Mouse (Mus musculus): Measurements from ENCODE around the gene Gpat2. TPM values are rescaled to one million over a fixed set of nuclear protein-coding genes. Genes with fewer than 3 reads are reported as not detected.

Gene Gpat2
- polyA plus RNA-seq, 1 experiment, result 0.25 TPM

GRCm38 (mm10) chr2:127435135-127435534 is 10.1 kb downstream of the Gpat2 start:
- H3K4me1 ChIP-seq (ENCODE audit: control insufficient read depth, insufficient read depth, low read length), result no peaks in the 10 kb centered on the region
- TF ChIP-seq POLR2A (IDR thresholded peaks at IDR 0.05; ENCODE audit: extremely low read depth, insufficient read depth, low read length) (no peak), CTCF (IDR thresholded peaks at IDR 0.05; ENCODE audit: extremely low read depth, insufficient read depth, low read length) (peak; percentile 43)
- no peak overlapping the region for H3K27ac ChIP-seq (ENCODE audit: insufficient read depth, low read length)
- no peak overlapping the region for H3K4me3 ChIP-seq (ENCODE audit: insufficient read depth, low read length)

DNA sequence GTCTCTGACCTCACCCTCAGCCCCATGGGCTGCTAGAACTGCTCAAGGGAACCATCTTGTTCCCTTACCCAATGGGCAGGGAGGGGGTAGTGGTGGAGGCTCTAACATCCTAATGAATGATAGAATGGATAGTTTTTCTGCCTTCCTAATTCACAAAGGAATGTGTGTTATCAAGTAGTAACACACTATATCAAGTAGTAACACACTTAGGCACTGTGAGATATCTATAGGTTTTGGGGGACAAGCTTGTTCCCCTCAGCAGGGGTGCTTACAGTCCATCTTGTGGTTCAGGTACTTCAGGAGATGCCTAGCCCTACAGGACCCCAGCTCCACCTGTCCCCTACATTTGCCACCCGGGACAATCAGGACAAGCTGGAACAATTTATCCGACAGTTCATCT is 10.6 kb downstream of the Gpat2 start:
- no peak overlapping the region for H3K27ac ChIP-seq (ENCODE audit: insufficient read depth, low read length)
- H3K4me1 ChIP-seq (ENCODE audit: control insufficient read depth, insufficient read depth, low read length), result no peaks in the 10 kb centered on the region
- no peak for TF ChIP-seq POLR2A (IDR thresholded peaks at IDR 0.05; ENCODE audit: extremely low read depth, insufficient read depth, low read length)
- TF ChIP-seq CTCF (IDR thresholded peaks at IDR 0.05; ENCODE audit: extremely low read depth, insufficient read depth, low read length), result no peak
- H3K4me3 ChIP-seq (ENCODE audit: insufficient read depth, low read length), result no peak overlapping the region

DNA sequence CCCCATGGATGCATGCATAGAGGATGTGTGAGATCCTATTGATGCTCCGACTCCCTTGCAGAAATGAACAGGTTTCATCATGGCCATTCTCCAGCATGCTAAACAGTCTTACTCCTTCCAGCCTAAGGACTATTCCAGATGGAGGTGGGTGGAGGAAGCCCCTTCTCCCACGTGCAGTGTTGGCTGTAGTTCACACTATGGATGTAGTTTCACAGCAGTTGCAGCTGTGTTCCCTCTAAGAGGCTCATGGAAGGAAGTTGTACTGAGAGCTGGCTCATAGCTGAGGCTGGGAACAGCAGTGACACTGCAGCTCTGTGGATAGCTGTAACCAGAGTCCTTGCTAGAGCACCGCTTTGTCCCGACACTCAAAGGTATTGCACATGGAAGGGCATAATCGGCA is 12.7 kb downstream of the Gpat2 start:
- Histone ChIP-seq H3K27ac (ENCODE audit: insufficient read depth, low read length) (no peak overlapping the region), H3K4me3 (ENCODE audit: insufficient read depth, low read length) (no peak overlapping the region), H3K4me1 (ENCODE audit: control insufficient read depth, insufficient read depth, low read length) (no peaks in the 10 kb centered on the region)
- no peak for TF ChIP-seq CTCF (IDR thresholded peaks at IDR 0.05; ENCODE audit: extremely low read depth, insufficient read depth, low read length)
- TF ChIP-seq POLR2A (IDR thresholded peaks at IDR 0.05; ENCODE audit: extremely low read depth, insufficient read depth, low read length), result no peak

DNA sequence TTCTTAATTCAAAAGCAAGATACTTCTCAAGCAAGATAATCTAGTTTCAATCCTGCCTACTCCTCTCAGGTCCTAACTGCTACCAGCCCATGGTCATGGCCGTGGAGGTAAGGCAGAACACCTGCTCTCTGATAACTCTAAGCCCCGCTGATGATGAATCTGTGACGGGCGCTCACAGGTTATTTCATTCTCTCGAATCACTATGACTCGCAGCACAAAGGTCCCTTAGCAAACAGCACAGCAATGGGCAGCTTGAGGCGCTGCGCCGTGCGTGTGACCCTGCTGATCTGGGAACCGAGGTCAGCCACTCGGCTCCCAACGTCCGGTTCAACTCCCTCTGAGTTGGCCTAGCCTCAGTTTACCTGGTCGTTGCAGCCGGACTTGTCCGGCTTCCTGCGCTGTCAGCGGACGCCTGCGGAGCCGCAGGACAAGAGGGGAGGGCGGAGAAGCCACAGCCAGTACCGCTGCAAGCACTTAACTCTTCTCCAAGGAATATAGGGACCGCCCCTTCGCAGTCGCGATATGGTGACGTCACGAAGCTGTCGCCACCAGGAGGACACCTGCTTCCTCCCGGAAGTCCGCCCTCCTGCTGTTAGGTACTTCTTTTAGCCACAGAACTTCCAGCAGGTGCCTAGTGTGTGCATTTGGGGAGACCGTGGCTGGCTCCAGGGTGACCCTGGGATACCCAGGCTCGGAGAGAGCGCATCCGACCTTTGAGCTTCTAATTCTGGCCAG is 19.2 kb downstream of the Gpat2 start, which contains the start of gene Fahd2a:
Gene Fahd2a (minus strand): TSS at position 511 of the 735 bp plus-strand sequence.
- Histone ChIP-seq H3K4me3 (ENCODE audit: insufficient read depth, low read length) (peak within 1 kb of the TSS; percentile 52), H3K4me1 (ENCODE audit: control insufficient read depth, insufficient read depth, low read length) (peaks cover 3% of the 10 kb centered on the region), H3K27ac (ENCODE audit: insufficient read depth, low read length) (no peak within 1 kb of the TSS)
- TF ChIP-seq CTCF (IDR thresholded peaks at IDR 0.05; ENCODE audit: extremely low read depth, insufficient read depth, low read length) (no peak), POLR2A (IDR thresholded peaks at IDR 0.05; ENCODE audit: extremely low read depth, insufficient read depth, low read length) (peak; percentile 84; the same call in 1 of the 2 replicates)

- H3K4me1 ChIP-seq (ENCODE audit: control insufficient read depth, insufficient read depth, low read length), result peaks cover 3% of the 10 kb centered on the region
Observed at GRCm38 (mm10) chr2:127446847-127447246, 21.8 kb downstream of the Gpat2 start.

DNA sequence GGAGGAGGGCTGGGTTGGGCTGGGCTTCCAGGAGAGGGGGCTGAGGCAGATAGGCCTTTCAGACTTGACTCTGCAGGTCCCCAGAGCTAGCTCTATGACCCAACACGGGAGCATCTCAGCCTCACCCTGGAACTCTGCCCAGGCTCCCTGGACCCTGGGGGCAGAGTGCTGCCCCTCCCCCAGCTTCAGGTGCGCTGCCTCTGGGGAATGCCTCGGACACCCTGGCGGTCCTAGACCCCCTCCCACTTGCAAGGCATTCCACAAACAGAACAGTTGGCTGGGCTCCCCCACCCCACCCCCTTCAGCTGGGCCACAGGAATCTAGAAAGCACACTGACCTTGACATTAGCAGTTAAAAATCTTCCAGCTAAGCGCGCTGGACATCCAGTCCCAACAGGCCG is 24.7 kb downstream of the Gpat2 start:
- no peak for TF ChIP-seq POLR2A (IDR thresholded peaks at IDR 0.05; ENCODE audit: extremely low read depth, insufficient read depth, low read length)
- no peak for TF ChIP-seq CTCF (IDR thresholded peaks at IDR 0.05; ENCODE audit: extremely low read depth, insufficient read depth, low read length)

More at GRCm38 (mm10) chr2:127446847-127447246, 21.8 kb downstream of the Gpat2 start:
- no peak overlapping the region for H3K27ac ChIP-seq (ENCODE audit: insufficient read depth, low read length)
- TF ChIP-seq CTCF (IDR thresholded peaks at IDR 0.05; ENCODE audit: extremely low read depth, insufficient read depth, low read length) (no peak), POLR2A (IDR thresholded peaks at IDR 0.05; ENCODE audit: extremely low read depth, insufficient read depth, low read length) (no peak)
- H3K4me3 ChIP-seq (ENCODE audit: insufficient read depth, low read length), result no peak overlapping the region

DNA sequence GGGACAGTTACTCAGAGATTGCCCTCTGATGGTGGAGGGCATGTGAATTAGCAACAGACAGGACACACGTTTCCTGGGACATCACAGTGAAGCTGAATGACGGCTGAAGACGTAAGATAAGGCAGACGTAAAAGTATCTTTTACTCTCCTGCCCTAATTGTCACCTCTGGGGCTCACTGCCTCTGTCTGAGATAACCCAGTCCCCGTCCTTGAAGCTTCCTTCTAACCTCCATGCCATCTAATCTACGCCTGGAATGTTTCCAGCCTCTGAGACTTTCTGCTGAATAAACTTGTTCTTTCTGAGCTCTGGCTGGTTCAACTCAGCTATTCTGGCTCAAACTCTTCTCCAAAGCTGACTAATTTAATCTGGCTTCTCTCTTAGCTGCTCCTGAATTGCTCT is 26.7 kb downstream of the Gpat2 start:
- Histone ChIP-seq H3K4me3 (ENCODE audit: insufficient read depth, low read length) (no peak overlapping the region), H3K27ac (ENCODE audit: insufficient read depth, low read length) (no peak overlapping the region), H3K4me1 (ENCODE audit: control insufficient read depth, insufficient read depth, low read length) (peaks cover 2% of the 10 kb centered on the region; the same call in 1 of the 2 replicates)
- no peak for TF ChIP-seq CTCF (IDR thresholded peaks at IDR 0.05; ENCODE audit: extremely low read depth, insufficient read depth, low read length)

More for the DNA sequence above, 24.7 kb downstream of the Gpat2 start:
- no peaks in the 10 kb centered on the region; the same call in 1 of the 2 replicates for H3K4me1 ChIP-seq (ENCODE audit: control insufficient read depth, insufficient read depth, low read length)
- H3K27ac ChIP-seq (ENCODE audit: insufficient read depth, low read length), result no peak overlapping the region
- H3K4me3 ChIP-seq (ENCODE audit: insufficient read depth, low read length), result no peak overlapping the region

GRCm38 (mm10) chr2:127453141-127453540 is 28.1 kb downstream of the Gpat2 start:
- H3K27ac ChIP-seq (ENCODE audit: insufficient read depth, low read length), result no peak overlapping the region
- no peak for TF ChIP-seq CTCF (IDR thresholded peaks at IDR 0.05; ENCODE audit: extremely low read depth, insufficient read depth, low read length)
- TF ChIP-seq POLR2A (IDR thresholded peaks at IDR 0.05; ENCODE audit: extremely low read depth, insufficient read depth, low read length), result no peak
- H3K4me3 ChIP-seq (ENCODE audit: insufficient read depth, low read length), result no peak overlapping the region
- H3K4me1 ChIP-seq (ENCODE audit: control insufficient read depth, insufficient read depth, low read length), result peaks cover 2% of the 10 kb centered on the region; the same call in 1 of the 2 replicates

GRCm38 (mm10) chr2:127453764-127454163 is 28.8 kb downstream of the Gpat2 start:
- TF ChIP-seq CTCF (IDR thresholded peaks at IDR 0.05; ENCODE audit: extremely low read depth, insufficient read depth, low read length) (peak; percentile 83), POLR2A (IDR thresholded peaks at IDR 0.05; ENCODE audit: extremely low read depth, insufficient read depth, low read length) (no peak)
- Histone ChIP-seq H3K27ac (ENCODE audit: insufficient read depth, low read length) (no peak overlapping the region), H3K4me1 (ENCODE audit: control insufficient read depth, insufficient read depth, low read length) (peaks cover 2% of the 10 kb centered on the region; the same call in 1 of the 2 replicates), H3K4me3 (ENCODE audit: insufficient read depth, low read length) (no peak overlapping the region)

GRCm38 (mm10) chr2:127459341-127459740 is 34.3 kb downstream of the Gpat2 start:
- Histone ChIP-seq H3K4me3 (ENCODE audit: insufficient read depth, low read length) (no peak overlapping the region), H3K4me1 (ENCODE audit: control insufficient read depth, insufficient read depth, low read length) (peaks cover 2% of the 10 kb centered on the region; the same call in 1 of the 2 replicates), H3K27ac (ENCODE audit: insufficient read depth, low read length) (no peak overlapping the region)
- TF ChIP-seq CTCF (IDR thresholded peaks at IDR 0.05; ENCODE audit: extremely low read depth, insufficient read depth, low read length) (no peak), POLR2A (IDR thresholded peaks at IDR 0.05; ENCODE audit: extremely low read depth, insufficient read depth, low read length) (no peak)
